Mouse (Mus musculus) right cerebral cortex, postnatal 4 days (tissue): ENCODE data around the gene Hpcal4.

ENCODE experiments used
- DNase-seq: peaks from one replicate; pipeline ENCODE4 v3.0.0-alpha.2; 2022

The Hpcal4 gene

DNA sequence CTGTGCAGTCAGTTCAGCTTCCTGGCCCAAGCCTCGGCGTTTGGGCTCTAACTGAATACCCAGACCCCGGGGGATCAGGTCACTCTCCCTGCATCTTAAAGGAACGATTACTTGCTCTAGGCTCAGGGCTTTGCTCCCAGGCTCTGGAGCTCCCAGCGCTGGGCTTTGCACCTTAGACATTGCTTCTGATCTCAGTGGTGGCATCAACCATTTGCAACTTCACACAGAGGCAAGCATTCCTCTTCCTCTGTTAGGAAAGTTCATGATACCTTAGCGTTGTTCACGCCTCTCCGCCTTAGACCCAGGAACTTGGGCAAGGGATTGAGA is 19.0 kb downstream of the Hpcal4 start:
- no peak for DNase-seq

DNA sequence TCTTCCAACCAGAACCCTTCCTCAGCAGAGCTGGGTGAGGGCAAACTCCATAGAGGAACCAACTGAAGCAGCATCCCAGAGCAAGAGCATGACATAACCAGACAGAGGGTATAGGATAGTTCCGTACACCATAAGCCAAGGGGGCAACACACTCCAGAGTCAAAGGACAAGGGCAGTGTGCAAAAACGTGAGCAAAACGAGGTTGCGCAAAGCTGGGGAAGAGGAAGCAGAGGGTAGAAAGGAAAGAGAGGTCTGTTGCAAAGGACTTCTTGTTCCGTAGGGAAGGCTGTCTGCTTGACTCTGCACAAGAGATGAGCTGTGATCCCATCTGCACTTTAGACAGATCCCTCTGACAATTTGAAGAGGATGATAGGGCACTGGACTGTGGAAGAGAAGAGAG is 24.3 kb downstream of the Hpcal4 start:
- no peak for DNase-seq

DNA sequence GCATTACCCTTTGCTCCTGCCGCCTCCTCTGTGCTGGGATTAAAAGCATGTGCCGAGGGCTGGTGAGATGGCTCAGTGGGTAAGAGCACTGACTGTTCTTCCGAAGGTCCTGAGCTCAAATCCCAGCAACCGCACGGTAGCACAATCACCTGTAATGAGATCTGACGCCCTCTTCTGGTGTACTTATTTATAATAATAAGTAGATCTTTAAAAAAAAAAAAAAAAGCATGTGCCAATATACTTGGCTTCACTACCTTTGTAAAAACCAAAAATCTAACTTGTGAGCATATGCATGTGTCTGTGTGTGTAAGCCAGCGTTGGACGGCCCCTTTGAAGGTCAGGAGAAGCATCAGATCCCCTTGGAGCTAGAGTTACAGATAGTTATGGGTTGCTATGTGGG is 28.0 kb downstream of the Hpcal4 start:
- no peak for DNase-seq

DNA sequence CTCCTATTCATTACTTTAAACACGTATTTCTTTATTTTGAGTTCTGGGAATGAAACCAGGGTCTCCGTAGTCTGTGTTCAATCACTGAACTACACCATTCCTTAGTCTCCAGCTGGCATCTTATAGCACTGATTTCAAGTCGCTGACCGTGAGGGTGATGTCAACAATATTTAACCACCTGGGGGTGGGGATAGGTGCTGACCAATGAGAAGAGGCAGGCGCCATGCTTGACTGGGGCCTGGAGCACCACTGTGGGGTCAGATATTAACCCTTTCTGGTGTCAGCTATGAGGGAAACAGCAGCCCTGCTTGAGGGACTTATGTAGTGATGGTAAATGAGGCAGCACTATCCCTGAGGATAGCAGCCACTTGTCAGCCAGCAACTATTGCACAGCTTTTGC is 28.4 kb downstream of the Hpcal4 start:
- no peak for DNase-seq

DNA sequence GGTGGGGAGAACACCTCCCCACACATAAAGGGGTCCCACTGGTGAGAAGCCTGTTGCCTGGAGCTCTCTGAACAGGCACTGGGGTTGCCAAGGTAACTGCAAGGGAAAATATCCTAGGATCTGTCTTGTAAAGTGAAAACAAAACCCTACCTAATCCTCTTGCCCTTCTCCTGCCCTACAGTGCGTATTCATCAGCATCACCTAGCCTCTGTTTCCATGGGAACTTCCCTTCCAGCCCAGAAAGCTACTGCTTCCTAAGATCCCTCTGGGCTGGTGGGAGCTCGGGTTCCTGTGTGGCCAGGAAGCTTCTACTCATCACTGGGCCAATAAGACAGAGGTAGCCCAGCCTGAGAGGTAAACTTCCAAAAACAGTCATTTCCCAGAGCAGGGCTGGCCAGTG is 29.3 kb downstream of the Hpcal4 start:
- no peak for DNase-seq

DNA sequence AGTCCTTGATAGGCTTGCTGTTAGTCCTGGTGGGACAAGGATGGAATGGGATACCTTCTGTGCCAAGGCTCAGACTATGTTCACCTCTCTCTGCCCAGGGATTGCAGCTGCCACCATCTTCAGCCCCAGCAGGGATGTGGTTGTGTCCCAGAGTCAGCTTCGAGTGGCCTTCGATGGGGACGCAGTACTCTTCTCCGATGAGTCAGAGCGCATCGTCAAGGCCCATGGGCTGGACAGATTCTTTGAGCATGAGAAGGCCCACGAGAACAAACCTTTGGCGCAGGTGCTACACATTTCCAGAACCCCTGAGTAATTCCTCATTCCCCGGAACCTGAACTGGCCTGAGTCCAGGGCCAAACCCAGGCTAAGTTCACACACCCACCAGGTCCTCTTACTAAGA is 30.9 kb downstream of the Hpcal4 start:
- DNase-seq, result no peak

DNA sequence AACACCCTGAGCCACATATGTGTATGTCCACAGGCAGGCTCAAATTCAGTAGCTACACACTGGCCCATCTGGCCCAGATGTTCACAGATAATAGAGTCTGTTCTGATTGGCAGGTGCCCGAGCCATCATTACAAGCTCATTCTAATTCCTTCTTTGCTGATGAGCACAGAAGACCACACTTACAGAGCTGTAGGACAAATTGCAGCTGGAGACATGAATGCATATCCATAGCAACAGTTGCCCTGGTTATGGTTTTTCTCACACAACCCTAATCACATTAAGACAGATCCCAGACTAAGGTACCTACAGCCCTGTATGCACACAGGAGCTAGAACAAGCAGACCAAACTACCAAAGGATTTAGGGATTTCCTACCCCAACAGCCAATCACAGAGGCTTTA is 32.3 kb downstream of the Hpcal4 start:
- DNase-seq, result no peak

DNA sequence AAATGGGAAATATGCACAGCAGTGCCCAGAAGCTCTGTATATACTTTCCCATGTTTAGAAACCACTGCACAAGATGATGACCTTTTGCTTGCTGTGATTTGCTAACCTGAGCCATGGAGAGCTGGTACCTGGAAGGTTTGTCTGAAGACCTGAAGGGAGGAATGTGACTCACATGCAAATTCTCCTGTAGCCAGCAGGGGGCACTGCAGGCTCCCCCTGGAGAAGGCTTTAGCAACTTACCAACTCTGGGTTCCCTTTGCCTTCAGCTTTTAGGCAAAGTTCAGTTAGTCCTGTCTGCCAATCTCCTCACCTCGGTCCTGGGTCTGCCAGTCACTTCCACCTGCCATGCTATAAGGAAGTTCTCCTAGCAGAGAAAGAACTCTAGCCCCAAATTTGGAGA is 33.8 kb downstream of the Hpcal4 start:
- DNase-seq, result peak; percentile 47

DNA sequence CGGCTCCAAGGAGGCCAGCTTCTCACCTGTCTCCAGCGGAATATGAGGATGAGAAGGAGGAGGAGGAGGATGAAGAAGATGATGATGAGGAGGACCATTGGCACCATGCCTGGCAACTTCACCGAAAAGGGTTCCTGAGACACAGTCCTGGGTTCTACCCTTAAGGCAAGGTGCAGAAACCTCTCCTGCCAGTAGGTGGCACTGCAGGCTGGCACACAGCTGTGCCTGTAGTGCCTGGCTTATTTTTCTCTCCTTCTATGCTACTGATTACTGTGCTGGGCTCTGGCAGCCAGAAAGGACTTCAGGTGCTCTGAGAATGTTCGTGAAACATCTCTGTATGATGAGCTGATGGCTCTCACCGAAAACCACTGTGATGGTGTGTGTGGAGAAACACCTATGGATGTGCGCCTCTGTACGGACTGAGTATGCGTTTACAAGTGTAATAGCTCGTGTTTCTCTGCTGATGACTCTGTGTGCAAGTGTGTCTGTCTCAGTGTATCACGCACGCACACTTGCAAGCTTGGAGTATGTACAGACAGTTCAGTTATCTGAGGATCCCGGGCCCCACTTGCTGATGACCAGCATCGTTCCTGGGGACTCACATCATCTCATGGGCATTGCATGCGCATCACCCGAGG is 36.8 kb downstream of the Hpcal4 start:
- DNase-seq, result peak; percentile 82

DNA sequence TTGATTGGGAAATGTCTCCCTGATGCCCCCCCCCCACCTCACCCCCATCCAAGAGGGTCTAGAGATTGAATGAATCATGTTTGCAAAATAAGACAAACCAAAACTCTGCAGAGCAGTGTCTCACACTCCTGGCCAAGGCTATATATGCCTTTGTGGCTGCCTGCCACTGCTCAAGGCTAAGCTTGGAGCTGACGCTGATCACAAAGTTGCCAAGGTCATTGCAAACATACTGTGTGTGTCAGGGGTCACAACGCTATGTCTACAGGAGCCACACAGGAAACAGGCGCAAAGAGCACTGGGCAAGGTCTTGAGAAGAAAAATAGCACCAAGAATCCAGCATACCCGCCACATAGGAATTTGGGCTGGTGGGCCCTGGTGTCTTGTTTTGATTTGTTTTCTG is 37.6 kb downstream of the Hpcal4 start:
- DNase-seq, result no peak

DNA sequence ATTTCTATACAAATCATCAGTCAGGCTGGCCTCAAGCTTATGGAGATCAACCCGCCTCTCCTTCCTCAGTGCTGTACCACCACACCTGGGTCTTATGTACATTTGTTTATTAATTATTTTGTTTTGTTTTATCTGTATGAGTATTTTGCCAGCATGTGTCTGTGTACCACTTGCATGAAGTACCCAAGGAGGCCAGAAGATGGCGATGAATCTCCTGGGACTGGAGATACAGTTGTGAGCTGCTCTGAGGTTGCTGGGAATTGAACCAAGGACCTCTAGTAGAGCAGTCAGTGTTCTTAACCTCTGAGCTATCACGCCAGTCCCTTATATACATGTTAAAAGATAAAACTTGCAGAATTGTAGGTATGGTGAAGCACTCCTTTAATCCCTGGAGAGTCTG is 40.3 kb downstream of the Hpcal4 start:
- peak; percentile 26 for DNase-seq

DNA sequence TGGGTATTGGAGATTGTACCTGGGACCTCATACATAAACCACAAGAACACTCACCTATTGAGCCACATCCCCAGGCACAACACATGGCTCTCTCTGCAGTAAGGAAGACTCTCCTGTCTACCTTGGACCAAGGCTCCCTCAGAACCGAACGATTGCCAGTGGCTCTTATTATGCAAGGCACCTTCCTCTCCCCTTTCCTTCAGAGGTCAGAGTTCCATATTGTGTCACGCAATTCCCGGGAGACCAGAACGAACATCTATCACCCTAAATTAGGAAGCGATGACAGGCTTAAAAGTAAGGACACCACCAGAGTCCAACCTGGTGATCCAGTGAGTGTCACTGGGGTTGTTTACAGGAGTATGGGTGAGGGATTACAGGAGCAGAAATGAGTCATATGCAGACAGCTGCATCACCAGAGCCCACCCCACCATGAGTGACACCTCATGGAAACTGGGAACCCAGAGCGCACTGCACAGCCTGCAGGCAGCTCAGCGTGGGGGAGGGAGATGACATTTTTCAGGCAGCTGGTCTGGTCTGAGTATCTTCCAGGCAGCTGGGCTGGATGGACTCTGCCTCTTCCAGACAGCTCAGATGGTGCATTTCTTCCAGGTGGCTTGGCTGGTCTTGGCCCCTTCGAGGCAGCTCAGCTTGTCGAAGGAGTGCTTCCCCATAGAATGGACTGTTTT is 42.8 kb downstream of the Hpcal4 start:
- DNase-seq, result no peak

DNA sequence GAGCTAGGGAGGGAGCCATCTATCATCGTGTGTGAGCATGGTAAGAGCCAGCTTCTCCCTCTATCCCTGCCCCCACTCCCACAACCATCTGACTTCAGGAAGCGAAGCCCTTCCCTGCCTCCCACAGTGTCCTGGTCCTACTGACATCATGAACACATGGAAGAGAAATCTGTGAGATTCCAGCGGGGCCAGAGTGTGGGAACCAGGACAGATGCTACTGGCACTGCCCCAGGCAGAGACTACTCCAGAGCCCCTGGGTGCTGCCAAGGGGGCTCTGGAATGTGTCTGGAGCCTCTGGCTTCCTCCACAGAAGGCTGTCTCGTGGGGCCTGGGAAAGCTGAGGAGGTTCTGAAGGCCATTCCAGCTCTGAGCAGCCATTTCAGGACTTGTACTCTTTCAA is 44.7 kb downstream of the Hpcal4 start:
- DNase-seq, result no peak

DNA sequence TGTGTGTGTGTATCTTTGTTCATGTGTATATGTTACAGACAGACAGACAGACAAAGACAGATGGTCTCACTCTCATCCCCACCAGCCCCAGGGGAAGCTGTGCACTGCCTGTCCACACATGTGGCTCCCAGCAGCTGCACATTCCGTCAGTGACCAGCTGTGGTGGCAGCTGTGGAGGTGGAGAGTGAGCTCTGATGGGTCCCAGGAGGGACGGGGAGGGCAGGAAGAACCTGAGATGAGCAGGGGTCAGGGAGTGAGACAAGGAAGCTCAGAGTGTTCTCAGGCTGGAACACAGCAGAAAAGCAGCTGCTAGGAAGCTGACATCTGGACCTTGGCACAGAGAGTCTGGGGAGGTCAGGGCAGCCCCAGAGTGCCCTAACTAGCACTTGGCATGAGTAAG is 45.2 kb downstream of the Hpcal4 start:
- DNase-seq, result no peak

DNA sequence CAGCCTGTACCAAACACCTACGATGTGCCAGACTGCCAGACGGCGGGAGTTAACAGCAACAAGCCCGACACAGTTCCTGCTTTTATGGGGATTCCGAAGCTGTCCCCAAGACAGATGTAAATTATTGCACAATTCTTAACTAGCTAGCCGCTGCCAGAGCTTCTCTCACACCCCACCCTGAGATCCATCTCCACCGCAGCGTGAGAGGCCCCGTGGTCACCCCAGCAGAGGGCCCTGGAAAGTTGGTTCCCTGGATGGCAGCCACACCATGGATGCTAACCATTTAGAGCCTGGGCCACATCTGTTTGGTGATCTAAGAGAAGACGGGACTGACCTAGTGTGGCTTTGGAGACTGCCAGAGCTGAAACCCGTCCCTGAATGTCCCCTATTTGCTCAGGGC is 46.1 kb downstream of the Hpcal4 start:
- DNase-seq, result no peak

DNA sequence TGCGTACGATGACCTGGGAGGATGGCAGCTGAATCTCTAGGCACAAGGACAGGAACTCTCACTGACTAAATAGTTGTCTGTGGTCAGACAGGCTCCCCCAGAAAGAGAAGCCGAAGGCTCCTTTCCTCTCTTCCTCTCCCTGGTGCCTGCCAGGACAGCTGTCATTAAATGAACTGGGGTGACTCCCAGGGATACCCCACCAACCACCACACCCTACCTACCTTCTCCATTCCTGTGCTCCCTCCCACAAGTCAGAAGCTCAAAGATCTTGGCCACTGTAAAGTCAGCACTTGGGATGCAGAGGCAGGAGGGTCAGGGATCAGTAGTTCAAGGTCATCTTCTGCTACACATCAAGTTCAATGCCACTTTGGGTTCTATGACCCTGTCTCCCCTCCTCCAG is 49.8 kb downstream of the Hpcal4 start:
- no peak for DNase-seq

DNA sequence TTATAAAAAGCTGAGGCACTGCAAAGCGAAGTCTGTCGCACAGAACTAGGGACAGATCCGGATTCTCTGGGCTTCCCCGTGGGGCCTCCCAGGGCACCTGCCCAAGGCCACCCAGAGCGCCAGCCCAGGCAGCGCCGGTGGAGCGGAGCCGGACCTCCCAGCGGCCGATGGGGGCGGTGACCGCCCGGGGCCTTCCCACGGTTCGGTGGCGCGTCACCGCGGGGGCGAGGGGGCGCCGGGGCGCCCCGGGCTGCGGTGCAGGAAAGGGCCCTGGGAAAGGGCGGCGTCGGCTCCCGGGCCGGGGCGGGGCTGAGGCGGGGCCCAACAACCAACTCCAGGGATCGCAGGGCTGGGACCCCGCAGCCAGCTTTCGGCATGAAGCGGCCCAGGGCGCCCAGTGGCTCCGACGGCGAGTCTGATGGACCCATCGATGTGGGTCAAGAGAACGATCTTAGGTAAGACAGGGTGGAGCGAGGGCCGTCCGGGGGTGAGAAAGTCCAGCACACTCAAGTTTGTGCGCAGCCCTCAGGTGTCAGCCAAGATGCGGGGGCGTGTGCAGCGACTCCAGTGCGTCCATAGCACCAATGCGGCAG is 50.6 kb downstream of the Hpcal4 start, which contains the start of gene Heyl:
Gene Heyl, plus strand, starts transcription at position 65 of the 593 bp plus-strand sequence.
- DNase-seq, result peak; percentile 20

DNA sequence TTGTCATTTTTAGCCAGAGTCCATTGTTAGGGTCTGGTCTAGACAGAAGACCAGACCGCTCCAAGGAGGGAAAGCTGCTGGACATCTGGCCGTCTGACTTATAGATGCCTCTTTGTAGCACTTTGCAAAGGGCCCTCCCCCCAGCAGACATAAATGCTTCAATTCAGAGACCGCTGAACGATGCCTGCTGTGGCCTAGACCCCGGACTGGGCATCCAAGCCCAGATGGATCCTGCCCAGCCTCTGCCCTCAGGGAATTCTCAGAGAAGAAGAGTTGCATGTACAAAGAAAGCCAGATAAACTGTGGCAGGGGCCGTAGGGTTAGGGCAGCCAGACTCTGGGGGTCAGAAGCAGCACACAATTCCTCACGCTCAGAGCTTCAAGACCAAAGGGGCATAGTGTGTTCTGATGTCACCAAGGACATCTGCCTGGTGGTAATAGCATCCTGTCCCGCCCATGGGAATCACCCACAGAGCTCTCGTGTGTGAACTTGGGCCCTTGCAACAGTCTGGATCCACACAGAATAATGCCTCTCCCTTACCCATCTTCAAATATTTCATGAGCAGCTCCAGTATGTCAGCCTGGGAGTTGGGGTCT is 52.9 kb downstream of the Hpcal4 start:
- no peak for DNase-seq

DNA sequence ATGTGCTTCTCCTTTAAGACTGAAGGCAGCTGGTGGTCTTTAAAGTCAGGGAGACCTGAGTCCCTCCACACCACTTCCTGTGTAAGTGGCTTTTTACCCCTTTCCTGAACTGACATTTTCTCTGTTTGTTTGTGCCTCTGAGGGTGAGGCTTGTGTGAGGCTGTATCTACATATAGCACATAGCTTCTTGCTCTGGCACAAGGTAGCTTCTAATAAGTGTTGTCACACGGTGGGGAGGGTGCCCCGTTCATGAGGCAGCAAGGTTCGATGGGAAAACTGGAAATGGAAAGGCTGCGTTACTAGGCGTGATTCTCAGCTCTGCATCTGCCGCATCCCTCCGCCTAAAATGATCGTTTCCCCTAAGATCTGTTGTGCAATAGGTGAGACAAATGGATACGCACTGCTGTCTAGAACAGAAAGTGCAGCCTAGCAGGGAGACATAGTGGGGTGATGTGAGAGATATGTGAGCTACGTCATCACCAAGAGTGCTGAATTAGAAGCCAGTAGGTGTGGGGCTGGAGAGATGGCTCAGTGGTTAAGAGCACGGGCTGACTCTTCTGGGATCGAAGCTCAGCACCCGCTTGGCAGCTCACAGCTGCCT is 53.5 kb downstream of the Hpcal4 start:
- DNase-seq, result no peak

DNA sequence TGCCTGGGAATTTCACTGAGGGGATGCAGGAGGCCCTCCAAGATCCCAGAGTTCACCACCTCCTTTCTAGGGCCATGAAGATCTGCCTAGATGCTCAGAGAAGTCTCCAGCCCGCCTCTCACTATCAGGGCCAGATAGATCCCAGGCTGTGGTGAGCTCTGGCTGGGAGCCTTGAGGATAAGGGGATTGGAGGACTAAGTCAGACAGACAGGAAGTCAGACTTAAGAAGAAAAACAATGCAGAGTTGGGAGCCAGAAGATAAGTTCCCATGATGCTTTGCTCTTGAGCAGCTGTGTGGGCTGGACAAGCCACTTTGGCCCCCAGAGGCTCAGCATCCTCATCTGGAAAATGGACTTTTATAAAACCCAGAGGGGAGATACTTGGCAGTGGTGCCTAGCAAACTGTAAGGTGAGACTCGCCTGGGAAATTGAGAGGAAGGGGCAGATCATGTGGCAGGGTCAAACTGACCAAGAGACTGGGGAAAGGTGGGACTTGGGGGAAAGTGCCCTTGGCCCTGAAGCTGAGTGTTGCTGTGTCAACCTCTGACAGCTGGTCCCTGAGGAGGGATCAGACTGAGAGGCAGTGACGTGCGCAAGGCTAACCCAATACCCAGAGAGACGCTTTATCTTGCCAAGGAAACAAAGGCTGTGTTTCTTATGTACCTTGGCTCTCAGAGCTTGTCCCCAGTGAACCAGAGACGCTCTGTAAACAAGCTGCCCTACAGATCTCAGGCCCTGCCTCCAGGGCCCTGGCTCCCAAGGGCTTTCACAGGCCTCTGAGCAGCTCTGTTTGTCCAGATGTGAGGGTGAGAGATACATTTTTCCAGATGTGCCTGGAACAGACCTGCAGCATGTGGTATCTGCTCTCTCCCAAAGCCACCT is 54.6 kb downstream of the Hpcal4 start:
- no peak for DNase-seq

DNA sequence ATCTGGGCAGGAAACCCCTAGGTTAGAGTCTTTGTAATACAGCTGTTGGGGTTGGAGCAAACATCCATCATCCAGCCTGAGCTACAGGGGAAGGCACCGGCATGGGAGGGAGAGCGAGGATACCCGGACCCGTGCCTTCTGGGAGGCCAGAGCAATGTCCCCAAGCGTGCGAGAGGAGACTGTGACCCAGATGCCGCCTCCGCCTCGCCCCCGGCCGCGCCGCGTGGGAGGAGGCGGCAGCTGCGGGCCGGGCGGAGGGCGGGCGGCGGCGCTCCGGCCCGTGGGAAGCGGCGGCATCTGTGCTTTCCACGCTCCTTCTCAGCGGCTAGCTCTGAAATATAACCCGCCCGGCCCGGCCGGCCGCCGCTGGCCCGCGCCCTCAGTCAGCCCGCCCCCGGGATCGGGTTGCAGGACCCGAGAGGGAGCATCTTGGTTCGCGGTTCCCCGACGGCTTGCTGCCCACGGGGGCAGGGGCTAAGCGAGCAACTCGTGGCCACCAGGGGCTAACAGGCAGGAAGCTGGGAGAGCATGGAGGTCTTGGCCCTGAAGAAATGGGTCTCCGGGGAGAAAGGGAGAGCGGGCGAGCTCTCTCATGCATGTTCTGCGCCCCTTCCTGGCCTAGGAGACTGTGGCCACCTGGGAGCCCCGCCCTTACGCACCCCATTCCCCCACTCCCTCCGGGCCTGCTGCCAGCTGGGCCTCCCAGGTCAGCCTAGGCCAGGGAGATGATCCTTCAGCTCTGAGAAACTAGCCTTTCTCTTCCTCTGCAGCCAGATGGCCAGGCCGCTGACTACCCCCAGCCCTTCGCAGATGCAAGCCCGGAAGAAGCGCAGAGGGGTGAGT is 56.6 kb downstream of the Hpcal4 start:
- DNase-seq, result peak; percentile 21
